Mouse (Mus musculus) adrenal gland, postnatal 10 days (tissue): Measurements from ENCODE around the gene Mthfr. TPM values are rescaled to one million over a fixed set of nuclear protein-coding genes. Genes with fewer than 3 reads are reported as not detected.

Experiments
- DNase-seq: peaks from one replicate; pipeline ENCODE4 v3.0.0; 2021; ENCODE audit warnings: mixed read lengths
- total RNA-seq, 2 experiments: library from RNA; stranded (reverse); gene quantifications; 2 replicates each; pipeline ENCODE4 v1.2.3; 2021

The Mthfr gene
- total RNA-seq, 2 experiments from 2014 or later, result 41.9 to 44.0 TPM

GRCm38 (mm10) chr4:148089166-148089565 lies 50.3 kb downstream of the Mthfr start:
- DNase-seq, result no peak

- no peak for DNase-seq
These were observed 52.3 kb downstream of the Mthfr start for GRCm38 (mm10) chr4:148091181-148091580.

GRCm38 (mm10) chr4:148092551-148093271 lies 53.8 kb downstream of the Mthfr start:
- DNase-seq, result peak; percentile 54

GRCm38 (mm10) chr4:148094161-148094560 lies 55.3 kb downstream of the Mthfr start:
- DNase-seq, result no peak

- no peak for DNase-seq
These were observed 56.2 kb downstream of the Mthfr start for GRCm38 (mm10) chr4:148095081-148095480.

GRCm38 (mm10) chr4:148097936-148098335 lies 59.1 kb downstream of the Mthfr start:
- DNase-seq, result no peak

- no peak for DNase-seq
These were observed 59.8 kb downstream of the Mthfr start for GRCm38 (mm10) chr4:148098666-148099065.

GRCm38 (mm10) chr4:148101801-148102527 lies 63.1 kb downstream of the Mthfr start:
- peak; percentile 73 for DNase-seq

- DNase-seq, result no peak
These were observed 65.3 kb downstream of the Mthfr start for GRCm38 (mm10) chr4:148104146-148104545.

GRCm38 (mm10) chr4:148107621-148108291 lies 68.9 kb downstream of the Mthfr start:
- peak; percentile 51 for DNase-seq

- DNase-seq, result no peak
These were observed 69.8 kb downstream of the Mthfr start for GRCm38 (mm10) chr4:148108565-148109100.

Other genes with a start within 250 kb of the Mthfr start
- 1 to 10 TPM; 4.5 to 6.2 TPM for gene Zfp984, start 229.3 kb upstream of the Mthfr start, total RNA-seq
- 10 to 100 TPM; 16.4 to 21.2 TPM for gene Zfp933, start 190.7 kb upstream of the Mthfr start, total RNA-seq
- 10 to 100 TPM; 18.5 to 29.4 TPM for gene Miip, start 170.3 kb upstream of the Mthfr start, total RNA-seq
- 1 to 10 TPM; 7.2 to 9.7 TPM for gene Fv1, start 170.1 kb upstream of the Mthfr start, total RNA-seq
- gene Mfn2, start 134.4 kb upstream of the Mthfr start, total RNA-seq, result 100 to 1,000 TPM; 204 to 232 TPM
- gene Plod1, start 102.3 kb upstream of the Mthfr start, total RNA-seq, result 10 to 100 TPM; 42.0 to 42.1 TPM
- 10 to 100 TPM; 43.4 to 44.7 TPM for gene 2510039O18Rik, start 98.2 kb upstream of the Mthfr start, total RNA-seq
- not detected for gene Nppb, start 53.3 kb upstream of the Mthfr start, total RNA-seq
- not detected for gene Nppa, start 38.4 kb upstream of the Mthfr start, total RNA-seq
- gene Clcn6, start 256 bp upstream of the Mthfr start, total RNA-seq, result 10 to 100 TPM in 1 of 2 experiments, 1 to 10 TPM in 1; 8.4 to 12.8 TPM
- 10 to 100 TPM; 45.4 to 45.5 TPM for gene Agtrap, start 49.0 kb downstream of the Mthfr start, total RNA-seq
- 10 to 100 TPM; 22.3 to 23.9 TPM for gene Mad2l2, start 91.3 kb downstream of the Mthfr start, total RNA-seq
- under 1 TPM; 0.18 to 0.27 TPM for gene Draxin, start 91.6 kb downstream of the Mthfr start, total RNA-seq
- gene Fbxo6, start 113.1 kb downstream of the Mthfr start, total RNA-seq, result 10 to 100 TPM; 30.4 to 31.3 TPM
- gene Fbxo44, start 121.4 kb downstream of the Mthfr start, total RNA-seq, result 1 to 10 TPM; 7.1 to 7.2 TPM
- 1 to 10 TPM; 2.3 to 3.3 TPM for gene Fbxo2, start 121.5 kb downstream of the Mthfr start, total RNA-seq
- 1 to 10 TPM in 1 of 2 experiments, under 1 TPM in 1; 0.79 to 1.2 TPM for gene Disp3, start 248.9 kb downstream of the Mthfr start, total RNA-seq